Mouse (Mus musculus): Measurements from ENCODE around the gene Cuedc1. TPM values are rescaled to one million over a fixed set of nuclear protein-coding genes. Genes with fewer than 3 reads are reported as not detected.

Cuedc1 gene
- polyA plus RNA-seq, 1 experiment = 42.0 TPM

DNA sequence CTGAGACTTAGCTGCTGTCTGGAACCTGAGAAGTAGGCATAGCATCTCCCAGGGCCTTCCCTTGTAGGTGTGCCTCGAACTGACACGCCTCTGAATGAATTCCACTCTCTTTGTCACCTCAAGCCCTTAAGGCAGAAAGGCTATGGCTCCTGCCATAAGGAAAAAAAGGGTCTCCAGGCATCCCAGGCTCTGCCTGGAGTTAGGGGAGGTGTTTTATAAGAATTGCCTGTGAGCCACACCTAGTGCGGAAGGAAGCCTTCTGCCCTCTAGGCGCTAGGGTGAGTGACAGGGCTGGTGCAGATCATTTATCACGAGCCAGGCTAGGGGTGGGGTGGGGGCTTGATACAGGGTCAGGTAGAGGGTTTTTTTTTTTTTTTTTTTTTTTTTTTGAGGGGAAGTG lies 25.2 kb downstream of the Cuedc1 start:
- TF ChIP-seq CTCF (IDR thresholded peaks at IDR 0.05; ENCODE audit: borderline replicate concordance, insufficient read depth, low read depth, low read length) = no peak
- Histone ChIP-seq H3K4me1 (ENCODE audit: control insufficient read depth, insufficient read depth, low read length) (peaks cover 19% of the 10 kb centered on the region), H3K4me3 (replicated peaks; ENCODE audit: insufficient read depth, low read depth, low read length) (no peak overlapping the region), H3K27ac (ENCODE audit: insufficient read depth, low read length) (no peak overlapping the region), H3K27me3 (ENCODE audit: control insufficient read depth, insufficient read depth, low read length) (no peaks in the 10 kb centered on the region)
- DNase-seq = no peak
- 89% methylated on average over 5 of the region's 5 CpGs for WGBS

DNA sequence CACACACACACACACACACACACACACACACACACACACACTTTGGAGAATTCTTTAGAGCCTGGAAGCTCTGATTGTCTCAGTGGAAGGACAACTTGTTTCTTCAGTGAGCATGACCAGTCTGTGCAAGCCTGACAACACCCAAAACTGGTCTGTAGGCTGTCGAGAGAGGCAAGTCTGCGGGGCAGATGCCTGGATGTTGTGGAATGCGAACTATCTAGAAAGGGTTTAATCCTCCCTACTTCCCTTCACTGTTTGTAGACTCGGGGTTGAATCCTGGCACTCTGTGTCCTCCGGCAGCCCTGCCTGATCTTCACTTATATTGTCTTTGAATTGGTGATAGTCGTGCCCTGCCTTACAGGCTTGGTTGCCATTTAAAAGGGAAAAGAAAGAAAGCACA lies 25.9 kb downstream of the Cuedc1 start:
- no peaks in the 10 kb centered on the region for H3K27me3 ChIP-seq (ENCODE audit: control insufficient read depth, insufficient read depth, low read length)
- peaks cover 12% of the 10 kb centered on the region for H3K4me1 ChIP-seq (ENCODE audit: control insufficient read depth, insufficient read depth, low read length)
- no peak overlapping the region for H3K27ac ChIP-seq (ENCODE audit: insufficient read depth, low read length)
- DNase-seq = no peak
- no peak overlapping the region for H3K4me3 ChIP-seq (replicated peaks; ENCODE audit: insufficient read depth, low read depth, low read length)
- 64% methylated on average over 6 of the region's 6 CpGs for WGBS
- no peak for TF ChIP-seq POLR2A (IDR thresholded peaks at IDR 0.05; ENCODE audit: borderline replicate concordance, insufficient read depth, low read length)
- TF ChIP-seq CTCF (IDR thresholded peaks at IDR 0.05; ENCODE audit: borderline replicate concordance, insufficient read depth, low read depth, low read length) = no peak

DNA sequence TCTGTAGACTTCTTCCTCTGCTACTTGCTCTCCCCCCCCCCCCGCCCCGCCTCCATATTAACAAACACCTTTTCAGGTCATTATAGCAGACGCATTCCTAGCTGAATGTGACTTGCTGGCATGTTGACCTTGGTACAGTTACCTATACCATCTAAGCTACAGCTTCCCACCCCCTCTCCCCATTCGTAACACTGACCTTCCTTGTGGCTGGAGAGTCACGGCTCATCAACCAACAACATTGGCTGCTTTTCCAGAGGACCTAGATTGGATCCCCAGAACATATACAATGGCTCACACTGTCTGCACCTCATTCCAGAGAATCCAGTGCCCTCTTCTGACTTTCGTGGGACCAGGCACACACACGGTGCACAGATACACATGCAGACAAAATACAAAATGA lies 27.6 kb downstream of the Cuedc1 start:
- Histone ChIP-seq H3K4me3 (replicated peaks; ENCODE audit: insufficient read depth, low read depth, low read length) (no peak overlapping the region), H3K27me3 (ENCODE audit: control insufficient read depth, insufficient read depth, low read length) (no peaks in the 10 kb centered on the region), H3K4me1 (ENCODE audit: control insufficient read depth, insufficient read depth, low read length) (peaks cover 10% of the 10 kb centered on the region; the same call in 1 of the 2 replicates), H3K27ac (ENCODE audit: insufficient read depth, low read length) (no peak overlapping the region)
- whole genome bisulfite sequencing = 94% methylated on average over 7 of the region's 7 CpGs
- no peak for DNase-seq
- TF ChIP-seq POLR2A (IDR thresholded peaks at IDR 0.05; ENCODE audit: borderline replicate concordance, insufficient read depth, low read length) (no peak), CTCF (IDR thresholded peaks at IDR 0.05; ENCODE audit: borderline replicate concordance, insufficient read depth, low read depth, low read length) (no peak)

DNA sequence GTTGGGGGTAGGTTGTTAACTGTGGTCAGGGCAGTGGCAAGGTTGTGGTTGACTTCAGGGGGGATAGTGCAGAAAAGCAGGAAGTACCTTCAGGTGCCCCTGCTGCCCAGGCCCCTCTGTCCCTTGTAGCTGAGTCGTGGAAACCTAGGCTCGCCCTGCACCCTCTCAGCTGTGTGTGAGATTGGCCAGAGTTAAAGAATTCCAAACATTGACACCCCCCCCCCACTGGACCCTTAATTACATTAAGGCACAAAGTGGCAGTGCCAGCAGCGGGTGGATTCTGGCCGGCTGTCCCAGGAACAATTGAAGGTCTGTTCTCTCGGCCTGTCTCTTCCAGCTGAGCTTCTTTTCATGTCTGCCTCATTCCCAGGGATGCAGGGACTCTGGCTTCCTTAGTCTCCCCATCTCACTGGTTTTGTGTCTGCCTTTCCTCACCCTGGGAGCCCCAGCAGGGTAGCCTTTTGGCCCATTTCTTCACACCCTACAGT lies 28.5 kb downstream of the Cuedc1 start:
- Histone ChIP-seq H3K27me3 (ENCODE audit: control insufficient read depth, insufficient read depth, low read length) (no peaks in the 10 kb centered on the region), H3K4me1 (ENCODE audit: control insufficient read depth, insufficient read depth, low read length) (peaks cover 12% of the 10 kb centered on the region; the same call in 1 of the 2 replicates), H3K4me3 (replicated peaks; ENCODE audit: insufficient read depth, low read depth, low read length) (no peak overlapping the region), H3K27ac (ENCODE audit: insufficient read depth, low read length) (peak overlapping the region; percentile 38; the same call in 1 of the 2 replicates)
- no peak for DNase-seq
- no peak for TF ChIP-seq POLR2A (IDR thresholded peaks at IDR 0.05; ENCODE audit: borderline replicate concordance, insufficient read depth, low read length)
- no peak for TF ChIP-seq CTCF (IDR thresholded peaks at IDR 0.05; ENCODE audit: borderline replicate concordance, insufficient read depth, low read depth, low read length)
- 64% methylated on average over 5 of the region's 5 CpGs for WGBS

DNA sequence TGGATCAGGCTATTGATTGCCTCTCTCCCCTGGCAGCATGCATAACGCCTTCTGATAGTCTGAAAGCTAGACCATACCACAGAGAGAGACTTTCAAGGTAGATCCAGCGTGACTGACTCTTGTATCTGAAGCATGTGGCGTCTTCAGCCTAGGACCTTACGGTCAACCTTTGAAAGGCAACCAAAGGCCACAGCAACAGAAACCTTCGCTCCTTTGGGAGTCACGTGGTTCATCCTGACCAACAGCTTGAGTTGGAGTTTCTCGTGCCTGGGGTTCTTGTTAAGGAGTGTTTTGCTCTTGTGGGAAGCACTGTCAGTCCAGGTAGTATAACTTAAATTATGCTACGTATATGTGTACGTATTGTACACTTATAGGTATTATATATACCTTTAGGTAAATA lies 30.6 kb downstream of the Cuedc1 start:
- Histone ChIP-seq H3K27ac (ENCODE audit: insufficient read depth, low read length) (no peak overlapping the region), H3K4me3 (replicated peaks; ENCODE audit: insufficient read depth, low read depth, low read length) (no peak overlapping the region), H3K27me3 (ENCODE audit: control insufficient read depth, insufficient read depth, low read length) (no peaks in the 10 kb centered on the region), H3K4me1 (ENCODE audit: control insufficient read depth, insufficient read depth, low read length) (peaks cover 12% of the 10 kb centered on the region; the same call in 1 of the 2 replicates)
- WGBS = 97% methylated on average over 9 of the region's 9 CpGs
- TF ChIP-seq POLR2A (IDR thresholded peaks at IDR 0.05; ENCODE audit: borderline replicate concordance, insufficient read depth, low read length) (no peak), CTCF (IDR thresholded peaks at IDR 0.05; ENCODE audit: borderline replicate concordance, insufficient read depth, low read depth, low read length) (no peak)
- no peak for DNase-seq

DNA sequence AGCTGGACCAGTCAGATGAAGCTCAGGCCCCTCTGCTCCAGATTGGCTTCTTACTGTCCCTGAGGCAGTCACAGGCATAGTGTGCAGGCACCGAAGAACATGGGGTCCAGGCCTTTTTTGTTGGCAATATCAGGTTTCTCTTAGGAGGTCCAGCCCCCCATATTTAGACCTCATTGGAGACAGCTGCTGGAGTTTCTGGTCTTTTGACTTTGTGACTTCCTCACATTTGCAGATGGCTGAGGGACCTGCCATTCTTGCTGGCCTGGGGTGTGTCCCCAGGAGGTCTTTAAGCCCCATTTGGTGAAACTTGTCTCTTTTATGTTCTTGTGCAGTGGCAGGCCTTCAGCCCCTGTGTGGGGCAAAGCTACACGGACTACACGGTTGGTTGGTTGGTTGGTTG lies 31.4 kb downstream of the Cuedc1 start:
- Histone ChIP-seq H3K27me3 (ENCODE audit: control insufficient read depth, insufficient read depth, low read length) (no peaks in the 10 kb centered on the region), H3K27ac (ENCODE audit: insufficient read depth, low read length) (peak overlapping the region; percentile 32; the same call in 1 of the 2 replicates), H3K4me3 (replicated peaks; ENCODE audit: insufficient read depth, low read depth, low read length) (no peak overlapping the region), H3K4me1 (ENCODE audit: control insufficient read depth, insufficient read depth, low read length) (peaks cover 12% of the 10 kb centered on the region; the same call in 1 of the 2 replicates)
- DNase-seq = no peak
- WGBS = 65% methylated on average over 3 of the region's 3 CpGs
- TF ChIP-seq POLR2A (IDR thresholded peaks at IDR 0.05; ENCODE audit: borderline replicate concordance, insufficient read depth, low read length) = no peak
- TF ChIP-seq CTCF (IDR thresholded peaks at IDR 0.05; ENCODE audit: borderline replicate concordance, insufficient read depth, low read depth, low read length) = no peak

DNA sequence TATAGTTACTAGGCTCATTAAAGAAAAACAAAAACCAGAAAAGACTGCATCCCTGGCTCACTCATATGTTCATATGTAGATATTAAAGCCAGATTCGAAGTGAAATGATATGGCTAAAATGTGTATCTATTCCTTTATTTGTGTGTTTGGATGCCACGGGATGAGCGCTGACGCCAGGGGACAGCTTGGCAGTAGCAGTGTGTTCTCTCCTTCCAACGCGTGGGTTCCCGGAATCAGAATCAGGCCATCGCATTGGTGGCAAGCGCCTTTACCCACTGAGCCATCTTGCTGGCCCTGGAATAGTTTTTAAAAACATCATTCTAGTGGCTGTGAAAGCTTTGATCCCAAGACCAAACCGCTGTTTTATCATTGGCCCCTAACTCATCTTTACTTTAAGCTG lies 32.1 kb downstream of the Cuedc1 start:
- 22% methylated on average over 10 of the region's 10 CpGs for WGBS
- H3K27ac ChIP-seq (ENCODE audit: insufficient read depth, low read length) = 0 out of 2 replicates have a peak overlapping the region, but pooled peaks have one; percentile 66
- no peaks in the 10 kb centered on the region for H3K27me3 ChIP-seq (ENCODE audit: control insufficient read depth, insufficient read depth, low read length)
- TF ChIP-seq CTCF (IDR thresholded peaks at IDR 0.05; ENCODE audit: borderline replicate concordance, insufficient read depth, low read depth, low read length) (no peak), POLR2A (IDR thresholded peaks at IDR 0.05; ENCODE audit: borderline replicate concordance, insufficient read depth, low read length) (no peak)
- peak; percentile 49 to 67 for DNase-seq
- H3K4me3 ChIP-seq (replicated peaks; ENCODE audit: insufficient read depth, low read depth, low read length) = no peak overlapping the region
- H3K4me1 ChIP-seq (ENCODE audit: control insufficient read depth, insufficient read depth, low read length) = peaks cover 12% of the 10 kb centered on the region; the same call in 1 of the 2 replicates

DNA sequence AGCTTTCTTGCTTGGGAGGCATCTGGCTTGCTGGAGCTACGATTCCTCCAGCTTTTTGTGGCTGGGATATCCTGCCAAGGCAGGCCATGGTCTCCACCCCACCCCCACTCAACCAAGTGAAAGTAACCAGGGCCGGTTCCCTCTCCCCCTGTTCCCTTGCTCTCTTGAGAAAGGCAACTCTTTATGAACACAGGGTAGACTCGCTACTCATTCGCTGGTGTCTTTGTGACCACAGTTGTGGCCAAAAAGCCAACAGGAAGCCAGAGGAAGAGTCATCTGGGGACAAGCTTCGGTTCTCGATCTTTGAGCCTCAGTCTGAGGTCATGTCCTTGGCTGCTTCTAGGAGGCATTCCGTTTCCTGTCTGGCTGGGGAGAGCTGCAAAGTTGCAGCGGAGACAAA lies 34.0 kb downstream of the Cuedc1 start:
- no peak overlapping the region for H3K4me3 ChIP-seq (replicated peaks; ENCODE audit: insufficient read depth, low read depth, low read length)
- WGBS = 34% methylated on average over 8 of the region's 8 CpGs

More for the DNA sequence above, 34.0 kb downstream of the Cuedc1 start:
- Histone ChIP-seq H3K27me3 (ENCODE audit: control insufficient read depth, insufficient read depth, low read length) (no peaks in the 10 kb centered on the region), H3K27ac (ENCODE audit: insufficient read depth, low read length) (no peak overlapping the region), H3K4me1 (ENCODE audit: control insufficient read depth, insufficient read depth, low read length) (peaks cover 12% of the 10 kb centered on the region; the same call in 1 of the 2 replicates)
- TF ChIP-seq POLR2A (IDR thresholded peaks at IDR 0.05; ENCODE audit: borderline replicate concordance, insufficient read depth, low read length) (no peak), CTCF (IDR thresholded peaks at IDR 0.05; ENCODE audit: borderline replicate concordance, insufficient read depth, low read depth, low read length) (no peak)
- peak in 1 of 2 experiments; percentile 44 for DNase-seq
